Mouse (Mus musculus) lung, postnatal 0 days (tissue): ENCODE data around the gene Fto.

Experiments
- CTCF ChIP-seq: IDR thresholded peaks from 2 replicates; pipeline ENCODE4 v1.5.1; 2016; ENCODE audit warnings: antibody characterized with exemption, mild to moderate bottlenecking
- EP300 ChIP-seq: IDR thresholded peaks from 2 replicates; pipeline ENCODE4 v1.6.1; 2016; ENCODE audit warnings: antibody characterized with exemption, mild to moderate bottlenecking, control low read depth

DNA sequence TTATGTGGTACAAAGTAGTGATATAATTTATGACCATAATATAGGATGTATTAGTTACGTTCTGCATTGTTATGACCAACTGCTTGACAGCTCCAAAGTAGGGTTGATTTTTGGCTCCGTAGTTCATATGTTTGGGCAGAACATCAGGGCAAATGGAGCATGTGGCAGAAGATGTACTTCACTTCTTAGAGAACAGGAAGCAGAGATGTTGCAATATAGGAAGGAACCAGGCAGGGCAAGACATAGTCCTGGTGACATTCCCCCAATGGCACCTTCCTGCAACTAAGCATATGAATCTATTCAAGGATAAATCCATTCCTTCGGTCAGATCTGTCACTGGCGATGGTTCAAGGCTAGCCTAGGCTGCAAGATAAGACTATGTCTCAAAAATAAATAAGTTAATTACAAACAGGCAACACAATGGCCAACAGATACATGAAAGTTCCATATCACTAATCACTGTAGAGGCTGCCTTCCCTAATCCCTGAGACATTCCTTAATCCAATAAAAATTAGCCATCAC, 44.2 kb downstream of the Fto start:
- no peak for TF ChIP-seq CTCF
- TF ChIP-seq EP300, result no peak
